Mouse (Mus musculus) E14TG2a.4 (cell line): Measurements from ENCODE around the gene Angptl8.
"Not testable (repeated sequence)": the region's sequence is repeated elsewhere in the genome, so short reads cannot be mapped to it uniquely, and the experiment has no call there.

Source experiments
- H3K27me3 ChIP-seq: 2 replicates; pipeline ENCODE4 v1.6.1; 2014; ENCODE audit warnings: low read length, control low read depth; ENCODE audit not compliant: insufficient read depth
- H3K36me3 ChIP-seq: 2 replicates; pipeline ENCODE4 v1.6.1; 2014; ENCODE audit warnings: low read length, control low read depth; ENCODE audit not compliant: insufficient read depth
- H3K4me1 ChIP-seq: replicated peaks from 2 replicates; pipeline ENCODE4 v1.6.1; 2014; ENCODE audit warnings: low read depth, low read length, control low read depth
- H3K4me3 ChIP-seq: replicated peaks from 2 replicates; pipeline ENCODE4 v1.5.1; 2014; ENCODE audit warnings: mild to moderate bottlenecking, low read length
- H3K9me3 ChIP-seq: 2 replicates; pipeline ENCODE4 v1.6.1; 2014; ENCODE audit warnings: low read length, control low read depth
- CTCF ChIP-seq: conservative IDR thresholded peaks from 2 replicates; pipeline ENCODE4 v1.5.1; 2014; ENCODE audit warnings: low read length
- NANOG ChIP-seq: IDR thresholded peaks from 2 replicates; pipeline ENCODE4 v1.6.1; 2014; ENCODE audit warnings: borderline replicate concordance, low read length, mixed read lengths
- POU5F1 ChIP-seq: IDR thresholded peaks from 2 replicates; pipeline ENCODE4 v1.6.1; 2014; ENCODE audit warnings: low read length, borderline replicate concordance

The Angptl8 gene

GRCm38 (mm10) chr9:21858084-21858483 is 22.8 kb downstream of the Angptl8 start:
- Histone ChIP-seq H3K4me3 (no peak overlapping the region), H3K36me3 (no peaks in the 10 kb centered on the region), H3K9me3 (peaks cover 14% of the 10 kb centered on the region), H3K4me1 (peaks cover 60% of the 10 kb centered on the region), H3K27me3 (no peaks in the 10 kb centered on the region)
- TF ChIP-seq NANOG (no peak), POU5F1 (no peak), CTCF (no peak)

GRCm38 (mm10) chr9:21859606-21860005 is 24.3 kb downstream of the Angptl8 start:
- Histone ChIP-seq H3K36me3 (no peaks in the 10 kb centered on the region), H3K9me3 (peaks cover 14% of the 10 kb centered on the region), H3K4me1 (peaks cover 59% of the 10 kb centered on the region), H3K4me3 (peak overlapping the region; percentile 54; the same call in 1 of the 2 replicates), H3K27me3 (no peaks in the 10 kb centered on the region)
- TF ChIP-seq POU5F1 (no peak), CTCF (no peak), NANOG (no peak)

- Histone ChIP-seq H3K4me3 (peak overlapping the region; percentile 54), H3K9me3 (peaks cover 14% of the 10 kb centered on the region), H3K4me1 (peaks cover 58% of the 10 kb centered on the region)
- not testable (repeated sequence) for H3K27me3 ChIP-seq, H3K36me3 ChIP-seq
Measured at GRCm38 (mm10) chr9:21860349-21860748, 25.0 kb downstream of the Angptl8 start.

GRCm38 (mm10) chr9:21862181-21862580 is 26.9 kb downstream of the Angptl8 start:
- Histone ChIP-seq H3K27me3 (no peaks in the 10 kb centered on the region), H3K36me3 (no peaks in the 10 kb centered on the region), H3K9me3 (peaks cover 14% of the 10 kb centered on the region), H3K4me1 (peaks cover 70% of the 10 kb centered on the region), H3K4me3 (no peak overlapping the region)
- TF ChIP-seq POU5F1 (no peak), NANOG (no peak), CTCF (no peak)

- H3K36me3 ChIP-seq, result no peaks in the 10 kb centered on the region
- H3K27me3 ChIP-seq, result no peaks in the 10 kb centered on the region
- H3K4me1 ChIP-seq, result peaks cover 61% of the 10 kb centered on the region
- TF ChIP-seq POU5F1, result no peak
- no peak for TF ChIP-seq CTCF
- no peak for TF ChIP-seq NANOG
- H3K4me3 ChIP-seq, result no peak overlapping the region
- peaks cover 19% of the 10 kb centered on the region for H3K9me3 ChIP-seq
Measured at GRCm38 (mm10) chr9:21865673-21866398, 30.5 kb downstream of the Angptl8 start.

GRCm38 (mm10) chr9:21866641-21867040 is 31.3 kb downstream of the Angptl8 start:
- H3K4me1 ChIP-seq, result peaks cover 54% of the 10 kb centered on the region
- TF ChIP-seq CTCF, result no peak
- no peak for TF ChIP-seq NANOG
- TF ChIP-seq POU5F1, result no peak
- no peaks in the 10 kb centered on the region for H3K27me3 ChIP-seq
- peaks cover 12% of the 10 kb centered on the region for H3K9me3 ChIP-seq
- no peaks in the 10 kb centered on the region for H3K36me3 ChIP-seq
- H3K4me3 ChIP-seq, result no peak overlapping the region

GRCm38 (mm10) chr9:21867726-21868125 is 32.4 kb downstream of the Angptl8 start:
- Histone ChIP-seq H3K27me3 (no peaks in the 10 kb centered on the region; the same call in 1 of the 2 replicates), H3K36me3 (no peaks in the 10 kb centered on the region), H3K9me3 (0 out of 2 replicates have a peak, but pooled peaks cover 5% of the 10 kb centered on the region), H3K4me1 (peaks cover 51% of the 10 kb centered on the region), H3K4me3 (no peak overlapping the region)
- TF ChIP-seq NANOG (no peak), CTCF (no peak), POU5F1 (no peak)

- H3K9me3 ChIP-seq, H3K27me3 ChIP-seq, H3K4me3 ChIP-seq, H3K36me3 ChIP-seq: not testable (repeated sequence)
- H3K4me1 ChIP-seq, result peaks cover 44% of the 10 kb centered on the region
- peak; percentile 38; the same call in 1 of the 2 replicates for TF ChIP-seq CTCF
Measured at GRCm38 (mm10) chr9:21869290-21869689, 34.0 kb downstream of the Angptl8 start.
